Comparison of ENCODE assay signal across 29 mouse cellular contexts in genomic region chr16:31901886-31902285, GRCm38 (mm10). TPM values are rescaled to one million over a fixed set of nuclear protein-coding genes. Genes with fewer than 3 reads are reported as not detected.
DNase-seq lines count a peak whose midpoint lies in the region; ATAC-seq lines count a peak whose summit lies in the region.
"Had no signal": no experiment of that assay in that cellular context is flagged by ENCODE, and none has a peak within 500 bp of the region (broad histone marks: within the 10 kb centered on the region; RNA-seq: fewer than 3 reads in every experiment).

No protein-coding gene starts in this region.

- no peak overlapping the region for H3K4me3 ChIP-seq in heart, embryonic 10.5 days
- no peak overlapping the region for H3K4me3 ChIP-seq in midbrain, embryonic 11.5 days (ENCODE audit: low read depth, low read length)
- H3K4me3 ChIP-seq in midbrain, embryonic 13.5 days (replicated peaks), result no peak overlapping the region
- H3K4me3 ChIP-seq: embryonic facial prominence, embryonic 13.5 days; embryonic facial prominence, embryonic 15.5 days; erythroblast, embryonic 14.5 days; forebrain, embryonic 10.5 days; forebrain, embryonic 12.5 days had no signal

- no peak for DNase-seq in heart, embryonic 10.5 days (ENCODE audit: low spot score)
- DNase-seq in heart, postnatal 36 days, result no peak
- peak; percentile 60 for DNase-seq in midbrain, embryonic 11.5 days (ENCODE audit: low spot score, missing footprints)
- DNase-seq in ZHBTc4 (ENCODE audit: low read depth, low spot score), result peak; percentile 87
- DNase-seq in right cerebral cortex, postnatal 25 days, result no peak
- DNase-seq: adrenal gland, adult 2 months; adrenal gland, postnatal 10 days; adrenal gland, postnatal 25 days; B cell, adult 2 months; cerebellum, adult 11 months; cerebellum, adult 18-20 months; cerebellum, adult 8-10 months; cerebellum, adult 9-11 months; cerebellum, postnatal 14 days; cerebellum, postnatal 36 days; embryo, embryonic 11 days had no signal

- H3K4me2 ChIP-seq in midbrain, embryonic 11.5 days, result no peak overlapping the region
- H3K4me2 ChIP-seq in midbrain, embryonic 13.5 days (replicated peaks), result no peak overlapping the region
- H3K4me2 ChIP-seq: embryonic facial prominence, embryonic 13.5 days; embryonic facial prominence, embryonic 15.5 days; forebrain, embryonic 12.5 days had no signal

- no peaks in the 10 kb centered on the region for H3K36me3 ChIP-seq in heart, embryonic 10.5 days
- H3K36me3 ChIP-seq in midbrain, embryonic 11.5 days (ENCODE audit: control insufficient read depth, insufficient read depth, low read length), result no peaks in the 10 kb centered on the region
- H3K36me3 ChIP-seq in midbrain, embryonic 13.5 days, result no peaks in the 10 kb centered on the region
- H3K36me3 ChIP-seq: embryonic facial prominence, embryonic 13.5 days; embryonic facial prominence, embryonic 15.5 days; forebrain, embryonic 10.5 days; forebrain, embryonic 12.5 days had no signal

- intact Hi-C loops in heart, postnatal 36 days (cut with DNase I), result no loop called here

- 79% methylated on average over 1 of the region's 1 CpGs for WGBS in heart, embryonic 10.5 days
- 90% methylated on average over 1 of the region's 1 CpGs for WGBS in midbrain, embryonic 11.5 days
- 100% methylated on average over 1 of the region's 1 CpGs for WGBS in midbrain, embryonic 13.5 days

- H3K9ac ChIP-seq in midbrain, embryonic 11.5 days (ENCODE audit: low read length), result no peak overlapping the region
- no peak overlapping the region for H3K9ac ChIP-seq in midbrain, embryonic 13.5 days (replicated peaks)
- H3K9ac ChIP-seq: embryonic facial prominence, embryonic 13.5 days; embryonic facial prominence, embryonic 15.5 days; forebrain, embryonic 12.5 days had no signal

- H3K27ac ChIP-seq in heart, embryonic 10.5 days, result 0 out of 2 replicates have a peak overlapping the region, but pooled peaks have one; percentile 19
- H3K27ac ChIP-seq in midbrain, embryonic 11.5 days (ENCODE audit: low read depth, low read length), result no peak overlapping the region
- H3K27ac ChIP-seq in midbrain, embryonic 13.5 days, result no peak overlapping the region
- H3K27ac ChIP-seq: embryonic facial prominence, embryonic 13.5 days; embryonic facial prominence, embryonic 15.5 days; forebrain, embryonic 10.5 days; forebrain, embryonic 12.5 days had no signal

- no peak for ATAC-seq in midbrain, embryonic 11.5 days (ENCODE audit: low FRiP score)
- ATAC-seq in midbrain, embryonic 13.5 days, result no peak
- ATAC-seq: CD4-positive, CD25-positive, alpha-beta regulatory T cell, adult 4 months; forebrain, embryonic 14.5 days; forebrain, embryonic 16.5 days had no signal

- 0 out of 2 replicates have a peak, but pooled peaks cover 6% of the 10 kb centered on the region for H3K9me3 ChIP-seq in heart, embryonic 10.5 days
- peaks cover 4% of the 10 kb centered on the region; the same call in 1 of the 2 replicates for H3K9me3 ChIP-seq in midbrain, embryonic 11.5 days (ENCODE audit: control insufficient read depth, low read length)
- H3K9me3 ChIP-seq in midbrain, embryonic 13.5 days, result 0 out of 2 replicates have a peak, but pooled peaks cover 6% of the 10 kb centered on the region
- H3K9me3 ChIP-seq: embryonic facial prominence, embryonic 13.5 days had no signal

- H3K4me1 ChIP-seq in heart, embryonic 10.5 days, result peaks cover 24% of the 10 kb centered on the region
- H3K4me1 ChIP-seq in midbrain, embryonic 11.5 days (ENCODE audit: control insufficient read depth, insufficient read depth, low read length), result peaks cover 7% of the 10 kb centered on the region; the same call in 1 of the 2 replicates
- peaks cover 31% of the 10 kb centered on the region for H3K4me1 ChIP-seq in midbrain, embryonic 13.5 days (replicated peaks)

- 0 out of 2 replicates have a peak, but pooled peaks cover 4% of the 10 kb centered on the region for H3K27me3 ChIP-seq in heart, embryonic 10.5 days (ENCODE audit: insufficient read depth, poor library complexity, severe bottlenecking)
- peaks cover 2% of the 10 kb centered on the region; the same call in 1 of the 2 replicates for H3K27me3 ChIP-seq in midbrain, embryonic 11.5 days (ENCODE audit: control insufficient read depth, insufficient read depth, low read length)
- no peaks in the 10 kb centered on the region for H3K27me3 ChIP-seq in midbrain, embryonic 13.5 days
- H3K27me3 ChIP-seq: CH12.LX; embryonic facial prominence, embryonic 13.5 days; embryonic facial prominence, embryonic 15.5 days had no signal

RNA-seq across cellular contexts. Expression of gene Meltf, which starts 23.3 kb away (rescaled TPM):
- 0.09 and 0.34 TPM in 2 replicates for polyA plus RNA-seq in heart, embryonic 10.5 days (2016; fragmentation: Nextera tagmentation; extraction: Ambion mirVana)
- total RNA-seq in heart, postnatal 36 days (2021), result not detected
- 0.10 TPM in 1 of 2 replicates, not detected in the other for polyA plus RNA-seq in midbrain, embryonic 11.5 days (2014; fragmentation: Nextera tagmentation; extraction: Ambion mirVana)
- polyA plus RNA-seq in midbrain, embryonic 13.5 days (2015; fragmentation: Nextera tagmentation; extraction: Ambion mirVana), result 0.16 and 0.17 TPM in 2 replicates
- total RNA-seq: adrenal gland, adult 2 months; adrenal gland, postnatal 25 days; common myeloid progenitor, adult 5-6 weeks; MEL had no signal
- polyA plus RNA-seq: CD4-positive, CD25-positive, alpha-beta regulatory T cell, adult 4 months; embryonic facial prominence, embryonic 11.5 days; erythroblast, embryonic 14.5 days; forebrain, embryonic 10.5 days had no signal

RNA-seq across cellular contexts. Expression of gene Pigz, which starts 31.8 kb away (rescaled TPM):
- polyA plus RNA-seq in heart, embryonic 10.5 days (2016; fragmentation: Nextera tagmentation; extraction: Ambion mirVana), result 0.27 and 0.79 TPM in 2 replicates
- 1 to 10 TPM in 1 of 2 experiments, under 1 TPM in 1; 0.81 to 2.0 TPM for total RNA-seq in heart, postnatal 36 days (2021)
- polyA plus RNA-seq in midbrain, embryonic 11.5 days (2014; fragmentation: Nextera tagmentation; extraction: Ambion mirVana), result 1.4 TPM in 2 replicates
- polyA plus RNA-seq in midbrain, embryonic 13.5 days (2015; fragmentation: Nextera tagmentation; extraction: Ambion mirVana), result 2.5 and 3.3 TPM in 2 replicates
- total RNA-seq: adrenal gland, postnatal 25 days; common myeloid progenitor, adult 5-6 weeks had no signal

RNA-seq across cellular contexts. Expression of gene 0610012G03Rik, which starts 46.4 kb away (rescaled TPM):
- polyA plus RNA-seq in heart, embryonic 10.5 days (2016; fragmentation: Nextera tagmentation; extraction: Ambion mirVana), result 95.3 and 109 TPM in 2 replicates
- total RNA-seq in heart, postnatal 36 days (2021), result 10 to 100 TPM; 74.5 to 75.6 TPM
- 86.0 and 93.2 TPM in 2 replicates for polyA plus RNA-seq in midbrain, embryonic 11.5 days (2014; fragmentation: Nextera tagmentation; extraction: Ambion mirVana)
- polyA plus RNA-seq in midbrain, embryonic 13.5 days (2015; fragmentation: Nextera tagmentation; extraction: Ambion mirVana), result 100 and 104 TPM in 2 replicates

RNA-seq across cellular contexts. Expression of gene Ncbp2, which starts 46.4 kb away (rescaled TPM):
- 82.2 and 107 TPM in 2 replicates for polyA plus RNA-seq in heart, embryonic 10.5 days (2016; fragmentation: Nextera tagmentation; extraction: Ambion mirVana)
- 10 to 100 TPM; 23.6 to 27.0 TPM for total RNA-seq in heart, postnatal 36 days (2021)
- 165 and 173 TPM in 2 replicates for polyA plus RNA-seq in midbrain, embryonic 11.5 days (2014; fragmentation: Nextera tagmentation; extraction: Ambion mirVana)
- 118 and 122 TPM in 2 replicates for polyA plus RNA-seq in midbrain, embryonic 13.5 days (2015; fragmentation: Nextera tagmentation; extraction: Ambion mirVana)

Comparison
In these comparisons a context has a peak if more than half of its experiments do, and no peak if none do; other contexts are left out.
1. DNase-seq: peak in midbrain, embryonic 11.5 days (single experiment) and ZHBTc4 (single experiment); none in heart, embryonic 10.5 days (single experiment), heart, postnatal 36 days (0 of 2) and right cerebral cortex, postnatal 25 days (single experiment).